Mouse (Mus musculus) ZHBTc4 (cell line): ENCODE measurements around the gene Arl3.

ENCODE experiments used
- DNase-seq: peaks from one replicate; pipeline ENCODE4 v3.0.0-alpha.2; 2011; ENCODE audit warnings: low read depth, low spot score

Arl3 gene

DNA sequence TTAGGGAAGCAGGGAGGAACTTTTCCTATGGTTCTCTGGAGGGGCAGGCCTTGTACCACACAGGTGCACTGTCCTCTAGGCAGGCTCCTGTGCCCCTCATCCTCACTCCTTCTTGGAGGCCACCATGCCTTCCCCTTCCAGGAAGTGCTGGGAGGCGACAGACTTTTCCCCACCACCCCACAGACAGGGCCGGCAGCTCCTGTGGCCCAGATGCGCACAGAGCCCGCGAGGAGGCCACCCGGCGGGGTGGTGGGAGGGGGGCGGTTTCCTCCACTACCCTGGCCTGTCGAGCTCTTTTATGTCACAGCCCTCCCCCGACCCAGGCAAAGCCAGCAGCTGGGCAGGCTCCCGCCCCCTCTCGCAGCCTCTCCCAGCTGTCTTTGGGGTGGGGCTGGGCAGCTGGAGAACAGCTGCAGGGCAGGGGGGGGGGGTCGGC, 54.6 kb downstream of the Arl3 start:
- peak; percentile 87 for DNase-seq

GRCm38 (mm10) chr19:46517529-46518351, 55.3 kb downstream of the Arl3 start:
- no peak for DNase-seq

DNA sequence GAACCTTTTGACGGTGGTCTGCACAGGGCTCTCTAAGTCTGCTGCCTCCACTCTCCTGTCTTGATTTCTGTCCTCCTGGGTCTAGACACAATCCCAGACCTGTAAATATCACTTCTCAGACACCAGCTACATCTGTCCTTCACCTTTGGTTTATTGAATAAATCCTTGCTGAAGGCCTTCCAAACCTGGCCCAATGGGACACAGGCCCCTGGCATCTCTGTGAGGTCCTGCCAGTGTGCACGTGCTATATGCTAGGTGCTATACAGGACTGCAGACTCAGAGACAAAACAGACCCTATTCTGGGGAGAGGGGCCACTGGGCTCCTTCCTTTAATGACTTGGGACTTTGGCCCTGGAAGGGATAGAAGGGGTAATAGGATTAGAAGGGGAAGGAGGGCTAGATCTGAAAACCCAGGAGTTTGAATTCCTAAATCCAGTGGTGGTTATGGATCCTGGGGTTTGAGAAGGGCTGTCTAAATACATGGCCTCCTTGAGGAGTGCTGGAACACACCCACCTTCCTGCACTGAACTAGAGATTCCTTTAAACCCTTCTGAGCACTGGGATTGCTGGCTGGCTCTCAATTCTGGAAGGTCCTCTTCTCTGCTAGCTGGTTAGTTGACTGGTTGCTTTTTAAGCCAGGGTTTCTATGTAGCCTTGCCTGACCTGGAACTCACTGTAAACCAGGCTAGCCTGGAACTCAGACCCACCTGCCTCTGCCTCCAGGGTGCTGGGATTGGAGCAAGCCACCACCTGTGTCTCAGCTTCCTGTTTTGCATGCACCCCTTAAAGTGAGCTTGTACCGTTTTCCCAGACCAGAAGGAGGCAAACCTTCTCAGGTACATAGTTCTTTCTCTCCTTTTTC, 56.1 kb downstream of the Arl3 start:
- no peak for DNase-seq

GRCm38 (mm10) chr19:46515287-46515821, 57.6 kb downstream of the Arl3 start:
- DNase-seq: no peak

GRCm38 (mm10) chr19:46514387-46514786, 58.6 kb downstream of the Arl3 start:
- DNase-seq: no peak

GRCm38 (mm10) chr19:46511263-46511662, 61.7 kb downstream of the Arl3 start:
- no peak for DNase-seq

GRCm38 (mm10) chr19:46510824-46511223, 62.2 kb downstream of the Arl3 start:
- DNase-seq: peak; percentile 93

DNA sequence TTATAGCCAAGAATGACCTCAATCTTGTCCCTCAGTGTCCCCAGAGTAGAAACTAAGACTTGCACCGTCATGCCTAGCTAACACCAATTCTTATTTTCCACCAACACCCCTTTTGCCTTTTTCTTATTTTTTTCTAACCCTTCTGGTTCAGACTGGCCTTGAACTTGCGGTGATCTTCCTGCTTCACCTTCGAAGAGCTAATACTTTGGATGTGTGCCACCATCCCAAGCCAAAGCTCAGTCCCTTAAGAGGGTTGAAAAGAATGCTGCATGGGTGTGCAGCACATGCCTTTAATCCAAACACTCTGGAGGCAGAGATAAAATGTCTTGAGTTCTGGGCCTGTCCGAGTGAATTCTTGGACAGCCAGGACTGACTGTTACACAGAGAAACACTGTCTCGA, 62.6 kb downstream of the Arl3 start:
- DNase-seq: no peak

GRCm38 (mm10) chr19:46509736-46510135, 63.3 kb downstream of the Arl3 start:
- DNase-seq: no peak

- no peak for DNase-seq
Measured at GRCm38 (mm10) chr19:46509202-46509601, 63.8 kb downstream of the Arl3 start.

DNA sequence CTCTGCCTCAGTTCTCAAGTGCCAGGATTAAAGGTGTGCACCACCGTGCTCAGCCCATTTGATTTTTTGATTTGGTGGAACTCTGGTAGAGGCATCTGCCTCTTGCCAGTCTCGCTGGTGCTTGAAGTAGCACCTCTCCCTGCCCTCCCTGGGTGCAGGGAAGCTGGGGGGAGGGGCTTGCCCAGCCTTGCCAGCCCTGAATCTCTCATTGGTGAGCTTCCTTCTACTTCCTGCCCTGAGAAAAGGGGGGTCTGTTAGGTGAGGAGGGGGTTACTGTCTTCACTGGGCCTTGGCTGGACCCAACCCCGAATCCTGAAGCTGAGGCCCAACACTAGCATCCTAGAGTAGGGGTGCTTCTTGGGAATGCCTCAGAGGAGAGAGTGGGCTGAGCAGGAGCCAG, 64.3 kb downstream of the Arl3 start:
- DNase-seq: no peak

DNA sequence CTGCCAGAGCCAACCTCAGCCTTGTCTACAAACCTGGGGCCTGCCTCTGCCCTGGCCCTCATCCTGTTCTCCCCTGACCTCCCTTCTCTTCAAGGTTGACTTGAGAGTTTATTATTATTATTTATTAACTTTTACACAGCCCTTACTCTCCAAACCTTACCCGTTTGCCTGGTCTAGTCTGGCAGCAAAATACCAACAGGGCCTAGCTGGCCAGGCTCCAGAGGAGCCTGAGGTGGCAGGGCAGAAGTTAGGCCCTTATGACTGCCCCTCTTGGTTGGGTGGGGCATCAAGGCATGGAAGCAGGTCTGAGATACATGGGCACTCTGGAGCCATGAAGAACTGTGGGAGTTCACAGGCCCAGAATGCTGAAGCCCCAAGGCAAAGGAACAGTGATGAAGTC, 65.2 kb downstream of the Arl3 start:
- no peak for DNase-seq

DNA sequence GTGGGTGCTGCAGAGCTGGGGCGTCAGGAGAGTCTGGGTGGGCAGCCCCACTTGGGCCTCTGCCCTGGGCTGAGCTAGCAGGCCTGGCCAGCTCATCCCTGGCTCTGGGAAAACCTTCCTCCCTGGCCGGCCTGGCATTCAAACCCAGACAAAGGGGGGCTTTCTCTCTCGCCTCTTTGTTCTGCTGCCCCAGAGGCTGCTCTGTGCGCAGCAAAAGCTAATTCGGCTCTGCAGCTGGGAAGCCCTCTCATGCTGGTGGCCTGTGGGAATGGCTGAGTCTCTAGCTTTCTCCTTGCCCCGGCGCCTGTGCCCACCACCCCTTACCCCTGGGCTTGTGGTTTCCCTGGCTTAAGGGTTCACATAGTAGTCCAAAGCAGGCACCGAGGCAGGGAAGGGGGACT, 65.8 kb downstream of the Arl3 start:
- no peak for DNase-seq

DNA sequence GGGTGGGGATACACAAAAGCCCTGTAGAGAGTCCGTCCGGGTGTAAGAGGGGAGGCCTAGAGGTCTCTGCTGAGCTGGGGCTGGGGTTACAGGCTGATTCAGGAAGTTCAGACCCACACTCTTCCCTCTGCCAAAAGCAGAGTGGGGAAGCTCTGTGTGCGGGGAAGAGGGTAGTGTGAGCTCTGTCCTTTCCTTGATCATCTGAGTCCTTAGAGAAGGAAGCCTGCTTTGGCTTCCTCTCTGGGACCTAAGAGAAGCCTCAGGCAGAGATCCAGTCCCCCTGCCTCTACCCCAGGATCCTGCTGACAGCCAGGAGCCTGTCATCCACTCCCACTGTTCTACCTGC, 66.7 kb downstream of the Arl3 start:
- DNase-seq: no peak

DNA sequence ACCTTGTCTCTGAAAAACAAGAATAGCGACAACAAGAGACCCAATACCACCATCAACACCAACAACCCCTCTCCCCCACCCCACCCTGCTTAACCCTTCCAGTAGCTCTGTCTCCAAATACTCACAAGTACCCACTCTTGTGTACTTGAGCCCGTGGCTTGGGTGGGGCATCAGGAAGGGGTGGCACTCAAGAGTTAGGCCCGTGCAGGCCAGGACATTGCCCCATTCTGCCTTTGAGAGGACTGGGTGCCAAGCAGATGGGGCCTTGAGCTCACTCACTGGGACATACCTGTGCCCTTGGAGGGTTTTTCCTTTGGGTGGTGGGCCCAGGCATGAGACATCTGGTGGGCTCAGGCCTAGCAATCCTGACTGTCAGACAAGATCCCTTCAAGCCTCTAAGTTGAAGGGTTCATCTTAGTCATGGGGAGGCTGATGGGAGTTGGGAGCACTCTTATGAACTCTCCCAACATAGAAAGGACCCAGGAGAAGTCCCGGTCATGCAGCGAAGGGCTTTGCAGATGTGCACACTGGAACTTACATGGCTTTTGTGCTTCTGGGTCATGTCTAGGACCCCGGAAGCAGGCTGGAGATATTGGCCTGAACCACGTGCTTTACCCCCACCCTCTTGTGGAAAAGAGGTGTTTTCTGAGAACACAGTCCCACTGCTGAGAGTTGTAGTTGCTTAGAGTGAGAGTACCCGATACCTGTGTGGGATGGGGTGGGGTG, 67.2 kb downstream of the Arl3 start:
- DNase-seq: no peak

DNA sequence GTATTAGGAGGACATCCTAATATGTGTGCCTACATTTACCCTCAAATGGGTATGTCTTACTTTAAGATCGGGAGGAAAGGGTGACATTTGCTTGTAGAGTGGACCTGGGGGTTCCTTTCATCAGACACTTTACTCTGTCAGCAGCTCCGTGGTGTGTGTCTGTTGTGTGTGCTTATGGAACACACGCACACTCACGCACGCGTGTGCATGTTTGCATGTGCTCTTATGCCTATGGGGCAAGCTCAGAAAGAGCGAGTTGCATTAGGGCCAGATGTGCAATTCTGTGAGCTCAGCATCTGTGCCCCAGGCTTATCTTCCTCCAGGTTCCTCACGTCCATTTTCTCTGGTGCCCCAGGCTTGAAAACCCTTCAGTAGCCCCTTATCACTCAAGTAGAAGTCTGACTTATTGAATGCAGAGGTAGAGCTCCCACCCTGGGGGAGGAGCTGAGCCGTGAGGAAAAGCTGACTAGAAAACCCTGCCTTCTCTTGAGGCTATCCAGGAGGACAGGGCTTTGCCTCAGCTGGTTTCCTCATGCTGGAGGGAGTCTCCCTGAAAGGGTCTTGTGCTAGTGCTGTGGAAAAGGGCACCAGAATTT, 68.1 kb downstream of the Arl3 start:
- DNase-seq: no peak

DNA sequence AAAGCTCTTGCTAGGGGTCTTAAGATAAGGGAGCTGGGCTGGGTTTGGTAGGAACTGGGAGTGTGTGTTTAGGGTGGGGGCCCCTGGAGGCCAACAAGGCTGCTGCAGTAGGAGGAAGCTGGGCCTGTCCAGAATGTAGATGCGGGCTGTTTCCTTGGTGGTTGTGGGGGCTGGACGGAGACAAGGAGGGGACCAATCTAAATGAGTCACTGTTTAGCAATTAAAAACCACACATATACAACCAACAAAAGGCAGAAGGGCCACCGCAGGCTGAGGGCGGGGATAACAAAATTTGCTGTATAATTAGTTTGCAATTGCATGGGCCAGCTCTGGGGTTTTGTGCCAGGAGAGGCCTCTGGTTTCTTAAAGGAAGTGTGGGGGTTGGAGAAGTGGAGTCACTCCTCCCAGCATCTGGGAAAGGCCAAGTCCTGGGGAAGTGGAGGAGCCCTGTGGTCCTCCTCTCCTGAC, 68.9 kb downstream of the Arl3 start:
- no peak for DNase-seq

- DNase-seq: peak; percentile 99
Measured at GRCm38 (mm10) chr19:46503351-46504084, 69.5 kb downstream of the Arl3 start.

DNA sequence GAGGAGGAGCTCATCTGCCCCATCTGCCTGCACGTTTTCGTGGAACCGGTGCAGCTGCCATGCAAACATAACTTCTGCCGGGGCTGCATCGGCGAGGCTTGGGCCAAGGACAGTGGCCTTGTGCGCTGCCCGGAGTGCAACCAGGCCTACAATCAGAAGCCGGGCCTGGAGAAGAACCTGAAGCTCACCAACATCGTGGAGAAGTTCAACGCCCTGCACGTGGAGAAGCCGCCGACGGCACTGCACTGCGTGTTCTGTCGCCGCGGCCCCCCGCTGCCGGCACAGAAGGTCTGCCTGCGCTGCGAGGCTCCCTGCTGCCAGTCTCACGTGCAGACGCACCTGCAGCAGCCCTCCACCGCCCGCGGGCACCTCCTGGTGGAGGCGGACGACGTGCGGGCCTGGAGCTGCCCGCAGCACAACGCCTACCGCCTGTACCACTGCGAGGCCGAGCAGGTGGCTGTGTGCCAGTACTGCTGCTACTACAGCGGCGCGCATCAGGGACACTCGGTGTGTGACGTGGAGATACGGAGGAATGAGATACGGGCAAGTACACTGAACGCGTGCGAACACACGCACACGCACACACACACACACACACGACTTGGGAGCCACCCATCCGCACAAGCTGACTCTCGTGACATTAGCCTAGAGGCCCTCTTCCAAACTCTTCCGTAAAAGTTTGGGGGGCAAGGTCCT, 70.4 kb downstream of the Arl3 start:
- DNase-seq: peak; percentile 89

- peak; percentile 74 for DNase-seq
Measured at GRCm38 (mm10) chr19:46502069-46502455, 70.9 kb downstream of the Arl3 start.
